Mouse (Mus musculus): ENCODE measurements around the gene Cfap206. TPM values are rescaled to one million over a fixed set of nuclear protein-coding genes. Genes with fewer than 3 reads are reported as not detected.

The Cfap206 gene
- polyA plus RNA-seq, 2 experiments, result 0.20 to 0.76 TPM

DNA sequence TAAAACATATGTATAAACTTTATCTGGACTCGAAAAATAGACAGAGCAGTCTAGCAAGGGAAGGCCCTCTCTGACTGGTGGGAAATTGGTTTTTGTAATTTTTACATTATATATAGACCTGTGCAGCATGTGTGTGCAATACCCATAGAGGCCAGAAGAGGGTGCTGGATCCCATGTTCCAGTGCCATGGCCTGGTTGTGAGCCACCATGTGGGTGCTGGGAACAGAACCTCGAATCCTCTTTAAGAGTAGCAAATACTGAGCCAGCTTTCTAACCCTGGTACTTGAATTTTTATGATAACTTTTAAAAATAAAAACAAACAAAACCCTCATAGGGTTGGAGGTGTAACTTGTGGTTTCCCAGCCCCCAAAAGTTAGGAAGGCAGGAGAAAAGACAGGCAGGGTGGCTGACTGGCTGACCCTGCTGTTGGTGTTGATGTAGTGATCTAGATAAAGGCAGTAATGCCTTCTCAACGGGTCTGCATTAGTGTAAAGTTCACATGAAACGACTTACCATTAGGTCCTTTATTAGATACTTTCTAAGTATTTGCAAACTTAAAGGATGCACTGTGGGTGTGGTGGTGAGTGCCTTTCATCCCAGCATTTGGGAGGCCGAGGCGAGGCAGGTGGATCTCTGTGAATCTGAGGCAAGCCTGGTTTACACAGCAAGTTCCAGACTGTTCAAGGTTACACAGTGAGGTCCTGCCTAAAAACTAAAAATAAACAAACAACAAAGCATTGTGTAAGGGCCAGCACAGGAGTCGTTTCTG is 9.7 kb downstream of the Cfap206 start:
- no peak for ATAC-seq (ENCODE audit: low FRiP score, low read depth)
- Histone ChIP-seq H3K4me3 (replicated peaks; ENCODE audit: low read length) (no peak overlapping the region), H3K9ac (ENCODE audit: low read depth, low read length, severe bottlenecking) (no peak overlapping the region), H3K4me2 (replicated peaks; ENCODE audit: low read depth, low read length, severe bottlenecking) (no peak overlapping the region), H3K27me3 (ENCODE audit: control insufficient read depth, insufficient read depth, low read length) (no peaks in the 10 kb centered on the region), H3K27ac (replicated peaks; ENCODE audit: low read depth, low read length) (no peak overlapping the region), H3K4me1 (ENCODE audit: control insufficient read depth, insufficient read depth, low read length) (no peaks in the 10 kb centered on the region), H3K36me3 (ENCODE audit: control insufficient read depth, insufficient read depth, low read length) (no peaks in the 10 kb centered on the region), H3K9me3 (ENCODE audit: control insufficient read depth, low read length) (no peaks in the 10 kb centered on the region)
- no peak for DNase-seq (ENCODE audit: low spot score)
- 86% methylated on average over 7 of the region's 7 CpGs for WGBS
- no peak for TF ChIP-seq POLR2A (IDR thresholded peaks at IDR 0.05; ENCODE audit: borderline replicate concordance, extremely low read depth, insufficient read depth, insufficient read length)

DNA sequence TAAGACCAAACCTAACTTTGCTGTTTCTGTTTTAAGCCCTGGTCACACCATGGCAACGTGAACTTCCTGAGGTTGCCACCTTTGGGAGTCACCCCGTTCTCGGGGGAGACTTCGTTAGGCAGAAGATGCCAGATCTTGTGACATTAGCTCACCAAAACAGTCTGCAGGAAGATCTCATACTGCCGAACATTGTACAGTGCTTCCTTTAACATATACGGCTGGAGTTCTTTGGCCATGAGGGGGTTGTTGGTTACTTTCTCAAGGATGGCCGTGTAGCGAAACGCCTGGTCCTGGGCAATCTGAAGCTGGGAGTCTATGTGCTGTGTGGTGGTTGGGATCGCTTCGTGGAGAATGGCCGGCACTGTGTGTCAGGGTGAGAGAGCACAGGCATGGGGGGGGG is 10.6 kb downstream of the Cfap206 start:
- H3K27ac ChIP-seq (replicated peaks; ENCODE audit: low read depth, low read length), result no peak overlapping the region
- H3K4me1 ChIP-seq (ENCODE audit: control insufficient read depth, insufficient read depth, low read length), result no peaks in the 10 kb centered on the region
- no peak for TF ChIP-seq POLR2A (IDR thresholded peaks at IDR 0.05; ENCODE audit: borderline replicate concordance, extremely low read depth, insufficient read depth, insufficient read length)
- ATAC-seq (ENCODE audit: low FRiP score, low read depth) (no peak), DNase-seq (ENCODE audit: low spot score) (no peak)
- no peak overlapping the region for H3K9ac ChIP-seq (ENCODE audit: low read depth, low read length, severe bottlenecking)
- no peaks in the 10 kb centered on the region for H3K9me3 ChIP-seq (ENCODE audit: control insufficient read depth, low read length)
- H3K36me3 ChIP-seq (ENCODE audit: control insufficient read depth, insufficient read depth, low read length), result no peaks in the 10 kb centered on the region
- no peaks in the 10 kb centered on the region for H3K27me3 ChIP-seq (ENCODE audit: control insufficient read depth, insufficient read depth, low read length)
- 96% methylated on average over 12 of the region's 12 CpGs for WGBS
- no peak overlapping the region for H3K4me3 ChIP-seq (replicated peaks; ENCODE audit: low read length)
- no peak overlapping the region for H3K4me2 ChIP-seq (replicated peaks; ENCODE audit: low read depth, low read length, severe bottlenecking)

DNA sequence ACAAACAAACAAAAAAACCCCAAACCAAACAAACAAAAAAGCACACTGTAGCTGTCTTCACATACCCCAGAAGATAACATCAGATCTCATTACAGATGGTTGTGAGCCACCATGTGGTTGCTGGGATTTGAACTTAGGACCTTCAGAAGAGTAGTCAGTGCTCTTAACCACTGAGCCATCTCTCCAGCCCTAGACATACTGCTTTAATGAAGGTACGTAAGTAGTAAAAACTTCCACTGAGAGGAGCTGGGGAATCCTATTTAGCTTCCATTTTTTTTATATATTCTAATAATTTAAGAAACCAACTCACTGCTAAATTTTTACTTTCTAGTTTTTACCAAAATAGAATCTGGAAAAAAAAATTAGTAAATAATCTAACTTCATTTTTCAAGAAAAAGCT is 14.9 kb downstream of the Cfap206 start:
- H3K27ac ChIP-seq (replicated peaks; ENCODE audit: low read depth, low read length), result no peak overlapping the region

DNA sequence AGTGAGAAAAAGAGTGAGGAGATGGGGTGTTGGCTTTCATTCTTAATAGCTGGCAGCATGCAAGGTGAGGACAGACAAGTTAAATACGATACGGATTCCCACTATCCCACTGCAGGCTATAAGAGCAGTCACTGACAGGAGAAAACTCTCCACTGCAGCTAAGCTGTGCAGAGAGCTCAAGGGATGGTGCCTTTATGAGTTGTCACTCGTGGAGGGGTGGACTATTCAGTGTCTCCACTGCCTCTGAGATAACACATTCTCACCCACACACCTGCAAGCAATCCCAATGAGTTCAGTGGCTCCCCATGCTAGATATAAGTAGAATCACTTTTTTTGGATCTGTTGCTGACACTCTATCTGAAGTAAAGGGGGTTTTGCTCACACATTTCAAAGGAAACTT is 21.9 kb downstream of the Cfap206 start:
- WGBS, result 73% methylated on average over 3 of the region's 3 CpGs
- ATAC-seq (ENCODE audit: low FRiP score, low read depth), result no peak

More for the DNA sequence above, 14.9 kb downstream of the Cfap206 start:
- Histone ChIP-seq H3K36me3 (ENCODE audit: control insufficient read depth, insufficient read depth, low read length) (no peaks in the 10 kb centered on the region), H3K27me3 (ENCODE audit: control insufficient read depth, insufficient read depth, low read length) (no peaks in the 10 kb centered on the region), H3K9me3 (ENCODE audit: control insufficient read depth, low read length) (no peaks in the 10 kb centered on the region), H3K4me3 (replicated peaks; ENCODE audit: low read length) (no peak overlapping the region), H3K4me2 (replicated peaks; ENCODE audit: low read depth, low read length, severe bottlenecking) (no peak overlapping the region), H3K4me1 (ENCODE audit: control insufficient read depth, insufficient read depth, low read length) (no peaks in the 10 kb centered on the region), H3K9ac (ENCODE audit: low read depth, low read length, severe bottlenecking) (no peak overlapping the region)
- ATAC-seq (ENCODE audit: low FRiP score, low read depth), result no peak
- no peak for DNase-seq (ENCODE audit: low spot score)
- TF ChIP-seq POLR2A (IDR thresholded peaks at IDR 0.05; ENCODE audit: borderline replicate concordance, extremely low read depth, insufficient read depth, insufficient read length), result no peak
- WGBS, result 90% methylated on average over 1 of the region's 1 CpGs

DNA sequence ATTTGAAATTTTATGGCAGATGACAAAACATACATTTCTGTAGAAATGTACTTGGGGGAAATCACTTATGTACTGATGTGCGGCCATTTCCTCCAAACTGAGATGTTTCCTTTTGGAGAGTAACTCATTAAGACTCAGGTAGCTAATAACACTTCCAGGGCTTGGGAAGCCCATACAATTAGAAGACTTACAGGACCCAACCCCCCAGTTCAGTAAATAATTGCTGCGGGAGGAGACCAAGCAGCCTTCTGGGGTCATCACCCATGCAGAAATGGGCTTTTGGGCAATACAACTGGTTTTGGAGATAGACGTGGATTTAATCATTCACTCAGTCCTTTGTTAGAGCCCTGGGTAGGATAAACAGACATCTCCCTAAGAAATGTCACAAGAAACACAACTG is 22.8 kb downstream of the Cfap206 start:
- H3K36me3 ChIP-seq (ENCODE audit: control insufficient read depth, insufficient read depth, low read length), result no peaks in the 10 kb centered on the region
- no peak for ATAC-seq (ENCODE audit: low FRiP score, low read depth)
- no peak for DNase-seq (ENCODE audit: low spot score)
- no peaks in the 10 kb centered on the region for H3K4me1 ChIP-seq (ENCODE audit: control insufficient read depth, insufficient read depth, low read length)
- no peak overlapping the region for H3K4me2 ChIP-seq (replicated peaks; ENCODE audit: low read depth, low read length, severe bottlenecking)
- no peaks in the 10 kb centered on the region for H3K27me3 ChIP-seq (ENCODE audit: control insufficient read depth, insufficient read depth, low read length)
- no peak overlapping the region for H3K4me3 ChIP-seq (replicated peaks; ENCODE audit: low read length)
- no peak overlapping the region for H3K27ac ChIP-seq (replicated peaks; ENCODE audit: low read depth, low read length)
- WGBS, result 75% methylated on average over 3 of the region's 3 CpGs
- H3K9ac ChIP-seq (ENCODE audit: low read depth, low read length, severe bottlenecking), result no peak overlapping the region
- TF ChIP-seq POLR2A (IDR thresholded peaks at IDR 0.05; ENCODE audit: borderline replicate concordance, extremely low read depth, insufficient read depth, insufficient read length), result no peak
- no peaks in the 10 kb centered on the region for H3K9me3 ChIP-seq (ENCODE audit: control insufficient read depth, low read length)

More for the DNA sequence above, 21.9 kb downstream of the Cfap206 start:
- no peak overlapping the region for H3K4me3 ChIP-seq (replicated peaks; ENCODE audit: low read length)
- H3K27me3 ChIP-seq (ENCODE audit: control insufficient read depth, insufficient read depth, low read length), result no peaks in the 10 kb centered on the region
- TF ChIP-seq POLR2A (IDR thresholded peaks at IDR 0.05; ENCODE audit: borderline replicate concordance, extremely low read depth, insufficient read depth, insufficient read length), result no peak
- H3K4me1 ChIP-seq (ENCODE audit: control insufficient read depth, insufficient read depth, low read length), result no peaks in the 10 kb centered on the region
- no peaks in the 10 kb centered on the region for H3K9me3 ChIP-seq (ENCODE audit: control insufficient read depth, low read length)
- DNase-seq (ENCODE audit: low spot score), result no peak
- no peak overlapping the region for H3K27ac ChIP-seq (replicated peaks; ENCODE audit: low read depth, low read length)
- no peak overlapping the region for H3K4me2 ChIP-seq (replicated peaks; ENCODE audit: low read depth, low read length, severe bottlenecking)
- H3K36me3 ChIP-seq (ENCODE audit: control insufficient read depth, insufficient read depth, low read length), result no peaks in the 10 kb centered on the region
- no peak overlapping the region for H3K9ac ChIP-seq (ENCODE audit: low read depth, low read length, severe bottlenecking)

Data from limb, embryonic 14.5 days (tissue).